Mouse (Mus musculus): ENCODE results near the gene Relb. TPM values are rescaled to one million over a fixed set of nuclear protein-coding genes. Genes with fewer than 3 reads are reported as not detected.
"Not testable (repeated sequence)": the region's sequence is repeated elsewhere in the genome, so short reads cannot be mapped to it uniquely, and the experiment has no call there.

The Relb gene
- polyA plus RNA-seq, 1 experiment, result 32.5 TPM

DNA sequence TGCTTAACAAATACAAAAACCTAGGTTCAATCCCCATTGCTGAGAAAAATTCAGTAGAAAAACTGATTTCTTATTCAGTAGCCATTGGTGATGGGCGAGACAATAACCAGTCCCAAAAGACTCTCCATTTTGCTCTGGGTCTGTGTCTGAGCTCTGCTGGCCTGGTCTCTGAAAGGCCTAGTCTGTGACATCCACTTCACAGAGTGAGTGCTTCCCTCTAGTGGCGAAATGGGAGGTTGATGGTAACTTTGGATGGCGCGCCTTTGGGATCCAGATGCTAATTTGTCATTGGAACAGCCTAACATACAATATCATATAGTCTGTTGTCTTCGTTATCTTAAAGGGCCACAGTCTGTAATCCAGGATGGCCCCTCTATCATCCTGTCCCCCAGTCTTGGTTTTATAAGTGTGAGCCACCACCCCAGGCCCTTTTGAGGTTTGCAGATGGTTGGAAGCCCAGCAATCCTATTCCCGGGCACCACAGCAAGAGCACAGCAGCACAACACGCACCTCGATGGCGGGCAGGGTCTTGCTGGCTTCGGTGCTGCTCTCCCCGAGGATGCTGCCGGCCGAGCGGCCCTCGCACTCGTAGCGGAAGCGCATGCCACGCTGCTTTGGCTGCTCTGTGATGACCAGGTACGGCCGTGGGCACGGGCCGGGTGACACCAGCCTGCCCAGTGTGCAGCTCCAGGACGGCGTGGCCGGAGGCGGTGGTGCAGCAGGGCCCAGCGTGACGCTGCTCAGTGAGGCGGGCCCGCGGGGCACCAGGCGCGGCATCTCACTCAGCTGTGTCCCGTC, 10.0 kb downstream of the Relb start:
- DNase-seq, result peak; percentile 64
- H3K4me3 ChIP-seq (replicated peaks; ENCODE audit: extremely low read depth, low read depth, low read length), result no peak overlapping the region
- 24% methylated on average over 35 of the region's 35 CpGs for WGBS
- no peaks in the 10 kb centered on the region for H3K4me1 ChIP-seq (ENCODE audit: control insufficient read depth, insufficient read depth, low read length)
- TF ChIP-seq CTCF (IDR thresholded peaks at IDR 0.05; ENCODE audit: insufficient read depth, low read length), result peak; percentile 83
- no peak for TF ChIP-seq POLR2A (IDR thresholded peaks at IDR 0.05; ENCODE audit: borderline replicate concordance, extremely low read depth, low read depth, low read length)

DNA sequence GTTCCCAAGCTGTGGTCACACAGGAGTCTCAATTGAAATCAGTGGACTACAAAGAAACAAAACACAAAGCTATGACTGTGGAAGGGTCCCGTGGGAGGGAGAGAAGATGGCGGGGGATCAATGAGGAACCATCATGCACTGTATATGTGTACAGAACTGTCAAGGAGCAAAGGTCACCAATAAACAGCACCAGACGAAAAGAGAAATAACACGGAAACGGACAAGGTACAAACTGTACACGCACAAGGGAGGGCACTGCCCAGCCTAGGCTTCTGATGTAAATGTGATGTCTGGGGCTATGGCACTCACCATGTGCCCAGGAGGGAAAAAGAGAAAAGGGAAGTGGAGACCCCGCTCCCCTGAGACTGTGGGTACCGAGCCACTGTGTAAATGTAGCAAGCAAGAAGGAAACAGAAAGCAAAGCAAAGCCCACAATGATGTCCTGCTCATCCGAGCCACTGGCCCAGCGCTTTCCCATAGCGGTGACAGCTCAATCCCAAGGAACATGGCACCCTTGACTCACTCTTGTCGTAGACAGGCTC, 14.1 kb downstream of the Relb start:
- DNase-seq, result no peak
- WGBS, result 85% methylated on average over 12 of the region's 12 CpGs

DNA sequence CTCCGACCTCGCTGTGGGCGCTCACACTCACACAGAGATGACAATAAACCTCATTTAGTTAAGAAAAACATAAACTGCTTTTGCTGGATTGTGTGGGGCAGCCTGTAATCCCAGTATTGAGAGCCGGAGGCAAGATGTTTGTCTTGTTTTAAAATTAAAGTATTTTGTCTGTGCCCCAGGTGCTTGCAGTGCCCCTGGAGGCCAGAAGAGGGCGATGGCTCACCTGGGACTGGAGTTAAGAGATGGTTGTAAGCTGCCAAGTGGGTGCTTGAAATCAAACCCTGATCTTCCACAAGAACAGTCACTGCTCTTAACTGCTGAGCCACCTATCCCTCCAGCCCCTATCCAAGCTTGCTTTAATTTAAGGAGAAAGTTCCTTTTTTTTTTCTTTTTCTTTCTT, 18.3 kb downstream of the Relb start:
- Histone ChIP-seq H3K4me3 (replicated peaks; ENCODE audit: extremely low read depth, low read depth, low read length) (no peak overlapping the region), H3K4me1 (ENCODE audit: control insufficient read depth, insufficient read depth, low read length) (no peaks in the 10 kb centered on the region)
- WGBS, result 84% methylated on average over 5 of the region's 5 CpGs
- no peak for DNase-seq
- TF ChIP-seq POLR2A (IDR thresholded peaks at IDR 0.05; ENCODE audit: borderline replicate concordance, extremely low read depth, low read depth, low read length) (no peak), CTCF (IDR thresholded peaks at IDR 0.05; ENCODE audit: insufficient read depth, low read length) (no peak)

More for the DNA sequence above, 14.1 kb downstream of the Relb start:
- H3K4me3 ChIP-seq (replicated peaks; ENCODE audit: extremely low read depth, low read depth, low read length), result no peak overlapping the region
- no peaks in the 10 kb centered on the region for H3K4me1 ChIP-seq (ENCODE audit: control insufficient read depth, insufficient read depth, low read length)
- TF ChIP-seq CTCF (IDR thresholded peaks at IDR 0.05; ENCODE audit: insufficient read depth, low read length) (no peak), POLR2A (IDR thresholded peaks at IDR 0.05; ENCODE audit: borderline replicate concordance, extremely low read depth, low read depth, low read length) (no peak)

DNA sequence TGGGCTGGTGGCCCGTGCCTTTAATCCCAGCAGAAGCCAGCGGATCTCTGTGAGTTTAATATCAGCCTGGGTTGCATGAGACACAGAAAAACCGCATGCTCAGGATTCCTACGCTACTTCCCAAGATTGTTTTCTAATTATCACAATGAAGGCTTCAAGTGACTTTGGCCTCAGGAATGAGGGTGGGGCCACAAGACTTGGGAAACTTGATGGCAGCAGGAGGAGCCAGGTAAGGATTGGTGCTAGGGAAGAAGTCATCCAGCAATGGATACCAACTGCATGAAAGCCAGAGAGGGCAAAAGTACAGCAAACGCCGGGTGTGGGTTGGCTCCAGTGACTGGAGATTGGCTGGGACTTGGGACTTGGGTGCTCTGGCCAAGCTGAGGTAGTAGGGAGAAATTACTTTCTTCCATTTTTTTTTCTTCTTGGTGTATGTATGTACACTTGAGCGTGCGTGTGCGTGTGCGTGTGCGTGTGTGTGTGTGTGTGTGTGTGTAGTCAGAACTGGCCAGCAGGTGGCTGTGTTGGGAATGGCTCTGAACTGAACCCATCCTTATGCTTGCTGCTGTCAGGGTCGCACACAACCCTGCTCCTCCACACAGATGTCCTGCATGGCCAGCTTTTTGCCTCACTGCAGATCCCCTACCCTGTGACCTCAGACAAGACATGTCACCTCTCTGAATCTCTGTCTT, 19.5 kb downstream of the Relb start:
- Histone ChIP-seq H3K4me3 (replicated peaks; ENCODE audit: extremely low read depth, low read depth, low read length) (no peak overlapping the region), H3K4me1 (ENCODE audit: control insufficient read depth, insufficient read depth, low read length) (no peaks in the 10 kb centered on the region)
- WGBS, result 84% methylated on average over 12 of the region's 12 CpGs
- peak; percentile 12 for DNase-seq
- TF ChIP-seq CTCF (IDR thresholded peaks at IDR 0.05; ENCODE audit: insufficient read depth, low read length), result no peak
- no peak for TF ChIP-seq POLR2A (IDR thresholded peaks at IDR 0.05; ENCODE audit: borderline replicate concordance, extremely low read depth, low read depth, low read length)

DNA sequence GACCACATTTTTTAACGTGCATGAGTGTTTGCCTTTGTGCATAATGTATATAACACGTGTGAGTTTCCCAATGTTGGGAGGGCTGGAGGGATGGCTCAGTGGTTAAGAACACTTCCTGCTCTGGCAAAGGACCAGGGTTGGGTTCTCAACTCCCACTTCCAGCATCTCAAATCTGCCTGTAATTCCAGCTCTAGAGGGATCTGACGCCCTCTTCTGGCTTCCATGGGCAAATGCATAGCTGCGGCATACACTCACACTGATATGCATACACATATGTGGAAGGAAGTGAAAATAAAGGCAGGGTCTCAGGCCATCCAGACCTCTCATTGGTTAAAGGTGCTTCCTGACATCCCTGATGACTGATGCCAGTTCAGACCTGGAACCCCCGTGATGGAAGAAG, 21.9 kb downstream of the Relb start:
- DNase-seq, result no peak
- H3K4me3 ChIP-seq (replicated peaks; ENCODE audit: extremely low read depth, low read depth, low read length), result no peak overlapping the region
- H3K4me1 ChIP-seq (ENCODE audit: control insufficient read depth, insufficient read depth, low read length), result peaks cover 9% of the 10 kb centered on the region
- 77% methylated on average over 5 of the region's 5 CpGs for WGBS
- no peak for TF ChIP-seq POLR2A (IDR thresholded peaks at IDR 0.05; ENCODE audit: borderline replicate concordance, extremely low read depth, low read depth, low read length)
- no peak for TF ChIP-seq CTCF (IDR thresholded peaks at IDR 0.05; ENCODE audit: insufficient read depth, low read length)

DNA sequence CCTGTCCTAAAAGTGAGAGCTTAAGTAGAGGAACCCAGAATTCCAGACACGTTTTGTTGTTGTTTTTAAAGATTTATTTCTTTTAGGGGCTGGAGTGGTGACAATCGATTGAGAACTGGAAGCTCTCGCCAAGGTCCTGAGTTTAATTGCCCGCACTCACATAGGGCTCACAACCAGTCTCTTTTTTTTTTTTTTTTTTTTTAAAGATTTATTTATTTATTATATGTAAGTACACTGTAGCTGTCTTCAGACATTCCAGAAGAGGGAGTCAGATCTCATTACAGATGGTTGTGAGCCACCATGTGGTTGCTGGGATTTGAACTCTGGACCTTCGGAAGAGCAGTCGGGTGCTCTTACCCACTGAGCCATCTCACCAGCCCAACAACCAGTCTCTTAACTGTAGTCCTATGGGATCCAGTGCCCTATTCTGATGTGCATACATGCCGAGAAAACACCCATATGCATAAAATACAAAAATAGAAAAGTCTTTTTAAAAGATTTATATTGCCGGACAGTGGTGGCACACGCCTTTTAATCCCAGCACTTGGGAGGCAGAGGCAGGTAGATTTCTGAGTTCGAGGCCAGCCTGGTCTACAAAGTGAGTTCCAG, 24.5 kb downstream of the Relb start:
- H3K4me1 ChIP-seq (ENCODE audit: control insufficient read depth, insufficient read depth, low read length); H3K4me3 ChIP-seq (replicated peaks; ENCODE audit: extremely low read depth, low read depth, low read length); DNase-seq: not testable (repeated sequence)
- 54% methylated on average over 10 of the region's 10 CpGs for WGBS

DNA sequence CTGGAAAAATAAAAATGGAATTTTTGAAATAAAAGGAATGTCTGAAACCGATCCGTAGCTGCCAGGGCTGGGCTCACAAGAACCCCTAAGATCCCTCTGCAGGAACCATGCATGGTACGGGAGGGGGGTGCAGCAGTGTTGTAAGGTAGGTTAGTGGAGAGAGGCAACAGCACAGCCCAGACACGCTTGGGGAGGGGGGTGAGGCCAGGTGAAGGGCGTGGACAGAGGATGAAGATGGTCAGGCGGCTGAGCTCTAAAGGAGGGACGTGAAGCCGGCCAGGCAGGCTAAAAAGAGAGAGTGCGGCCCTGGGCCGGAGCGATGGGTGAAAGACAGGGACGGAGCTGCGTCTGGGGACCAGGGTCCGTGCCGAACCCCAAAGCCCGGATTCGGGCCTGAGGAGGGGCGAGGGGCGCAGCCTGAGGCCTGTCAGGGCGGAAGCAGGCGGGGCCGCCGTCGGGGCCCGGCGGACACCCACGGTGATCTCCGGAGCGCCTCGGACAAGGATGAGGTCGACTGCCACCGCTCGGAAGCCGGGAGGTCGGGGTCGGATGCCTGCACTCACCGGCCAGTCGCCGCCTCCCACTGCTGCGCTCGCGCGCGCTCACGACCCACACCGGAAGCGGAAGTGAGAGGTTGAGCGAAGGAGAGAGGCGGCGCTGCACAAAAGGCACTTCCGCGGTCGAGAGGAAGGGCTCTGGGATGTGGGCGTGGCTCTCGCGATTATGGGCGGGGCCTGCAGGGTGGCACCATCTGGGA, 25.2 kb downstream of the Relb start, which contains the start of gene Clasrp:
Clasrp (minus strand) TSS at position 638 of the 757 bp plus-strand sequence.
- peak; percentile 97 for DNase-seq
- TF ChIP-seq POLR2A (IDR thresholded peaks at IDR 0.05; ENCODE audit: borderline replicate concordance, extremely low read depth, low read depth, low read length) (peak; percentile 86; the same call in 1 of the 2 replicates), CTCF (IDR thresholded peaks at IDR 0.05; ENCODE audit: insufficient read depth, low read length) (no peak)
- H3K4me3 ChIP-seq (replicated peaks; ENCODE audit: extremely low read depth, low read depth, low read length), result peak within 1 kb of the TSS; percentile 94
- WGBS, result under 1% methylated on average over 57 of the region's 57 CpGs
- peaks cover 9% of the 10 kb centered on the region for H3K4me1 ChIP-seq (ENCODE audit: control insufficient read depth, insufficient read depth, low read length)

DNA sequence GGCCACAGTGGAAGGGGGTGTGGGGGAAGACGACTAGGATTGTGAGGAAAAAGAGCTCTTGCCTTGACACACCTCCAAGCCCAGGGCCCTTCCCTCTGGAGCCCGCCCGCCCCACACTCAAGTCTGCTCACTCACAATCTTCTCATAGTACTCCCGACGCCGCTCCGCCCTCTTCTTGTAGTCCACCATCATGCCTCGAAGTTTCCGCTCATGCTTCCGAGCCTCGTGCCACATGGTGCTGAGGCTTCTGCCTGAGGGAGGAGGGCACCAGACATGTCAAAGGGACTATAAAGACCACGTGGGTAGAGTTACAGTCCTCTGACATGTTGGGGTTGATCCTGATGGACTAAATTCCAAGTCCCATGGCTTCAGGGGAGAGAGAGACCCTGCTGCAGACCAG, 26.2 kb downstream of the Relb start:
- no peak for DNase-seq
- WGBS, result 74% methylated on average over 12 of the region's 12 CpGs

DNA sequence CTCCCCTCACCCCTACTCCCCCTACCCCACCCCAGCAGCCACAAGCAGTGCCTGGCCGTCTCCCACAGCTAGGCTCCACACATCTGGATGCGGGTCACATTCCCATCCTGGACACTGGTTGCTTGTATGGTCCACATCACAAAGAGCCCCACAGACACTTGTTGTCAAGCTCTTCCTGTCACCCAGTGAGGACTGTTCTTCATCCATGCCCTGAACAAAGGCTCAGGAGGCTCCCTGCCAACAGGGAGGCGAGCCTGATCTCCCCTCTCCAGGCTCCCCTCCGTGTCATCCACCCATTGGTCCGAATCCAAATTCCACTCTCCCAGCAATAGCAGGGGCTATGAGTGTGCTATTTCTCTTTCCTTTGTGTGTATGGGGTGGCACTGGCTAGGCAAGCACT, 28.7 kb downstream of the Relb start:
- WGBS, result 40% methylated on average over 5 of the region's 5 CpGs
- DNase-seq, result no peak
- Histone ChIP-seq H3K4me1 (ENCODE audit: control insufficient read depth, insufficient read depth, low read length) (peaks cover 9% of the 10 kb centered on the region), H3K4me3 (replicated peaks; ENCODE audit: extremely low read depth, low read depth, low read length) (no peak overlapping the region)
- TF ChIP-seq POLR2A (IDR thresholded peaks at IDR 0.05; ENCODE audit: borderline replicate concordance, extremely low read depth, low read depth, low read length) (no peak), CTCF (IDR thresholded peaks at IDR 0.05; ENCODE audit: insufficient read depth, low read length) (no peak)

More for the DNA sequence above, 26.2 kb downstream of the Relb start:
- Histone ChIP-seq H3K4me1 (ENCODE audit: control insufficient read depth, insufficient read depth, low read length) (peaks cover 9% of the 10 kb centered on the region), H3K4me3 (replicated peaks; ENCODE audit: extremely low read depth, low read depth, low read length) (no peak overlapping the region)
- no peak for TF ChIP-seq CTCF (IDR thresholded peaks at IDR 0.05; ENCODE audit: insufficient read depth, low read length)
- no peak for TF ChIP-seq POLR2A (IDR thresholded peaks at IDR 0.05; ENCODE audit: borderline replicate concordance, extremely low read depth, low read depth, low read length)
